Mouse (Mus musculus): ENCODE measurements around the gene Ceacam1. TPM values are rescaled to one million over a fixed set of nuclear protein-coding genes. Genes with fewer than 3 reads are reported as not detected.

The Ceacam1 gene
- total and polyA plus RNA-seq, 3 experiments = 3.1 to 25.1 (median 5.9) TPM

- H3K36me3 ChIP-seq (replicated peaks in 1 of 2; ENCODE audit: control insufficient read depth in 1 of 2, insufficient read depth in 1 of 2, low read length in 1 of 2) = no peaks in the 10 kb centered on the region
These were observed 38.1 kb downstream of the Ceacam1 start for GRCm38 (mm10) chr7:25439124-25439822.

GRCm38 (mm10) chr7:25436704-25437103 is 40.7 kb downstream of the Ceacam1 start:
- in situ Hi-C loops (cut with MboI; ENCODE audit: low pct_ligation_motif_present, low pct_unique_long_range_greater_than_20kb, low sequenced_read_pairs) = no loop called here
- no peaks in the 10 kb centered on the region for H3K9me3 ChIP-seq (replicated peaks; ENCODE audit: low read length)
- H3K4me2 ChIP-seq (ENCODE audit: insufficient read depth, low read depth, poor library complexity, severe bottlenecking) = 0 out of 2 replicates have a peak overlapping the region, but pooled peaks have one; percentile 2
- TF ChIP-seq TCF12 (IDR thresholded peaks at IDR 0.05; ENCODE audit: low read depth, low read length) = no peak
- TF ChIP-seq CHD2 (IDR thresholded peaks at IDR 0.05; ENCODE audit: low read length) = no peak
- H3K36me3 ChIP-seq (replicated peaks in 1 of 2; ENCODE audit: control insufficient read depth in 1 of 2, insufficient read depth in 1 of 2, low read length in 1 of 2) = no peaks in the 10 kb centered on the region
- dilution Hi-C loops (cut with MboI; ENCODE audit: extremely low pct_ligation_motif_present, extremely low pct_unique_long_range_greater_than_20kb, low sequenced_read_pairs) = no loop called here
- no peak for DNase-seq (ENCODE audit: extremely low read depth)
- H3K27me3 ChIP-seq (replicated peaks) = no peaks in the 10 kb centered on the region
- no peak overlapping the region for H3K27ac ChIP-seq (ENCODE audit: insufficient read depth, low read depth)
- H3K4me3 ChIP-seq (replicated peaks in 1 of 3; ENCODE audit: low read depth in 2 of 3, low read length in 2 of 3, poor library complexity in 1 of 3) = peak overlapping the region in 1 of 3 experiments; percentile 51
- H3K4me1 ChIP-seq (ENCODE audit: control insufficient read depth in 1 of 2, insufficient read depth in 2 of 2) = peaks cover 32 to 63% of the 10 kb centered on the region in 2 experiments
- H3K79me2 ChIP-seq (replicated peaks; ENCODE audit: control insufficient read depth, extremely low read depth, insufficient read depth, poor library complexity, severe bottlenecking) = no peaks in the 10 kb centered on the region
- H3K9ac ChIP-seq (ENCODE audit: insufficient read depth, low read depth) = peak overlapping the region; percentile 23; the same call in 1 of the 2 replicates

More at GRCm38 (mm10) chr7:25439124-25439822, 38.1 kb downstream of the Ceacam1 start:
- dilution Hi-C loops (cut with MboI; ENCODE audit: extremely low pct_ligation_motif_present, extremely low pct_unique_long_range_greater_than_20kb, low sequenced_read_pairs) = no loop called here
- Histone ChIP-seq H3K79me2 (replicated peaks; ENCODE audit: control insufficient read depth, extremely low read depth, insufficient read depth, poor library complexity, severe bottlenecking) (no peaks in the 10 kb centered on the region), H3K27ac (ENCODE audit: insufficient read depth, low read depth) (no peak overlapping the region), H3K27me3 (replicated peaks) (no peaks in the 10 kb centered on the region), H3K4me3 (replicated peaks in 1 of 3; ENCODE audit: low read depth in 2 of 3, low read length in 2 of 3, poor library complexity in 1 of 3) (no peak overlapping the region), H3K4me2 (ENCODE audit: insufficient read depth, low read depth, poor library complexity, severe bottlenecking) (no peak overlapping the region), H3K4me1 (ENCODE audit: control insufficient read depth in 1 of 2, insufficient read depth in 2 of 2) (peaks cover 18 to 41% of the 10 kb centered on the region in 2 experiments), H3K9ac (ENCODE audit: insufficient read depth, low read depth) (no peak overlapping the region), H3K9me3 (replicated peaks; ENCODE audit: low read length) (no peaks in the 10 kb centered on the region)
- TF ChIP-seq POLR2A (IDR thresholded peaks at IDR 0.05; ENCODE audit: low read depth, low read length) (no peak), MXI1 (IDR thresholded peaks at IDR 0.05; ENCODE audit: low read depth, low read length) (no peak), KAT2A (IDR thresholded peaks at IDR 0.05; ENCODE audit: insufficient replicate concordance, low read length) (no peak), CHD1 (IDR thresholded peaks at IDR 0.05; ENCODE audit: low read depth, low read length) (no peak), IRF4 (IDR thresholded peaks at IDR 0.05; ENCODE audit: low read depth, low read length) (no peak), ZKSCAN1 (IDR thresholded peaks at IDR 0.05; ENCODE audit: borderline replicate concordance, low read depth, low read length) (no peak), MAFK (IDR thresholded peaks at IDR 0.05; ENCODE audit: insufficient replicate concordance, low read length) (no peak), MEF2A (IDR thresholded peaks at IDR 0.05; ENCODE audit: borderline replicate concordance, low read depth, low read length) (no peak), NRF1 (IDR thresholded peaks at IDR 0.05; ENCODE audit: low read depth, low read length) (no peak), RAD21 (IDR thresholded peaks at IDR 0.05; ENCODE audit: low read depth, low read length) (no peak), CHD2 (IDR thresholded peaks at IDR 0.05; ENCODE audit: low read length) (no peak), CTCF (conservative IDR thresholded peaks at IDR 0.05 in 1 of 2, IDR thresholded peaks at IDR 0.05 in 1 of 2; ENCODE audit: low read depth in 2 of 2, low read length in 2 of 2) (no peak), ZC3H11A (IDR thresholded peaks at IDR 0.05; ENCODE audit: low read depth, low read length) (no peak), USF2 (conservative IDR thresholded peaks at IDR 0.05; ENCODE audit: low read depth, low read length) (no peak), GABPA (IDR thresholded peaks at IDR 0.05; ENCODE audit: insufficient replicate concordance, low read depth, low read length) (no peak), USF1 (IDR thresholded peaks at IDR 0.05; ENCODE audit: low read depth, low read length) (no peak), PAX5 (IDR thresholded peaks at IDR 0.05; ENCODE audit: low read length) (no peak)
- no peak for DNase-seq (ENCODE audit: extremely low read depth)
- in situ Hi-C loops (cut with MboI; ENCODE audit: low pct_ligation_motif_present, low pct_unique_long_range_greater_than_20kb, low sequenced_read_pairs) = no loop called here
